Mouse (Mus musculus) CH12.LX (cell line): ENCODE measurements at regions not wholly inside any gene's neighbourhood (a gene's known extent, or its start where the extent isn't known, plus 50 kb on each side); places are given as distances from the start of the nearest gene placed in this dataset.

Source experiments
- DNase-seq: peaks from one replicate; pipeline ENCODE4 v3.0.0-alpha.2; 2013; ENCODE audit errors: extremely low read depth
- H3K27ac ChIP-seq: 2 replicates; pipeline ENCODE4 v1.5.1; 2012; ENCODE audit warnings: low read depth, mild to moderate bottlenecking, control low read depth, moderate library complexity; ENCODE audit not compliant: insufficient read depth
- H3K27me3 ChIP-seq: replicated peaks from 2 replicates; pipeline ENCODE3; 2012; ENCODE audit warnings: inconsistent platforms
- H3K36me3 ChIP-seq, 2 experiments: replicated peaks in 1 of 2; 2 replicates each; pipeline versions ENCODE3 to v1.6.1; 2012; ENCODE audit warnings: inconsistent platforms in 1 of 2, low read length in 1 of 2, mild to moderate bottlenecking in 1 of 2, mixed read lengths in 1 of 2, moderate library complexity in 1 of 2; ENCODE audit not compliant: control insufficient read depth in 1 of 2, insufficient read depth in 1 of 2
- H3K4me1 ChIP-seq, 2 experiments: 2 replicates each; pipeline ENCODE4 v1.6.1; 2012; ENCODE audit warnings: inconsistent platforms in 1 of 2, moderate library complexity in 1 of 2; ENCODE audit not compliant: insufficient read depth in 2 of 2, control insufficient read depth in 1 of 2
- H3K4me2 ChIP-seq: 2 replicates; pipeline ENCODE4 v1.6.1; 2012; ENCODE audit warnings: low read depth, mild to moderate bottlenecking, control low read depth; ENCODE audit not compliant: poor library complexity, insufficient read depth, severe bottlenecking
- H3K4me3 ChIP-seq, 3 experiments: fragments of 150-350 bp in 1 of 3; sonication (generic) in 1 of 3; replicated peaks in 1 of 3; 2 replicates each; pipeline versions ENCODE3 to v1.5.1; 2011 to 2012; ENCODE audit warnings: low read depth in 2 of 3, low read length in 2 of 3, mild to moderate bottlenecking in 2 of 3, moderate library complexity in 2 of 3, control low read depth in 1 of 3, improper control_type of control experiment in 1 of 3, inconsistent platforms in 1 of 3, mixed read lengths in 1 of 3; ENCODE audit not compliant: poor library complexity in 1 of 3
- H3K79me2 ChIP-seq: replicated peaks from 2 replicates; pipeline ENCODE4 v1.6.1; 2012; ENCODE audit warnings: mild to moderate bottlenecking, moderate library complexity; ENCODE audit not compliant: control insufficient read depth, poor library complexity, insufficient read depth, severe bottlenecking; ENCODE audit errors: extremely low read depth
- H3K9ac ChIP-seq: 2 replicates; pipeline ENCODE4 v1.6.1; 2012; ENCODE audit warnings: low read depth, mild to moderate bottlenecking, control low read depth, moderate library complexity; ENCODE audit not compliant: insufficient read depth
- H3K9me3 ChIP-seq: replicated peaks from 2 replicates; pipeline ENCODE3; 2012; ENCODE audit warnings: low read length, inconsistent platforms, mixed read lengths
- BHLHE40 ChIP-seq: IDR thresholded peaks from 2 replicates; pipeline ENCODE4 v1.6.1; 2011; ENCODE audit warnings: mild to moderate bottlenecking, low read depth, low read length, improper control_type of control experiment
- CHD1 ChIP-seq: IDR thresholded peaks from 2 replicates; pipeline ENCODE4 v1.6.1; 2012; ENCODE audit warnings: low read depth, low read length, improper control_type of control experiment, inconsistent platforms
- CHD2 ChIP-seq: IDR thresholded peaks from 2 replicates; pipeline ENCODE4 v1.6.1; 2011; ENCODE audit warnings: low read length, improper control_type of control experiment
- CTCF ChIP-seq, 2 experiments: IDR thresholded peaks in 1 of 2; conservative IDR thresholded peaks in 1 of 2; 2 replicates each; pipeline ENCODE4 v1.5.1; 2011 to 2012; ENCODE audit warnings: low read depth in 2 of 2, low read length in 2 of 2, improper control_type of control experiment in 1 of 2, inconsistent platforms in 1 of 2, mild to moderate bottlenecking in 1 of 2, moderate library complexity in 1 of 2
- E2F4 ChIP-seq: IDR thresholded peaks from 2 replicates; pipeline ENCODE4 v1.6.1; 2011; ENCODE audit warnings: low read depth, low read length, improper control_type of control experiment; ENCODE audit not compliant: insufficient replicate concordance
- ELF1 ChIP-seq: IDR thresholded peaks from 2 replicates; pipeline ENCODE4 v1.6.1; 2014; ENCODE audit warnings: low read depth, mild to moderate bottlenecking, inconsistent platforms, low read length, improper control_type of control experiment
- EP300 ChIP-seq: IDR thresholded peaks from 2 replicates; pipeline ENCODE4 v1.6.1; 2011; ENCODE audit warnings: low read length, improper control_type of control experiment
- GABPA ChIP-seq: IDR thresholded peaks from 2 replicates; pipeline ENCODE4 v1.6.1; 2012; ENCODE audit warnings: low read depth, low read length, improper control_type of control experiment, inconsistent platforms; ENCODE audit not compliant: insufficient replicate concordance
- HCFC1 ChIP-seq: IDR thresholded peaks from 2 replicates; pipeline ENCODE4 v1.6.1; 2012; ENCODE audit warnings: low read depth, mild to moderate bottlenecking, inconsistent platforms, low read length, improper control_type of control experiment
- IRF4 ChIP-seq: IDR thresholded peaks from 2 replicates; pipeline ENCODE4 v1.6.1; 2014; ENCODE audit warnings: low read depth, mild to moderate bottlenecking, inconsistent platforms, low read length, improper control_type of control experiment
- KAT2A ChIP-seq: IDR thresholded peaks from 2 replicates; pipeline ENCODE4 v1.6.1; 2012; ENCODE audit warnings: low read length, improper control_type of control experiment, inconsistent platforms; ENCODE audit not compliant: insufficient replicate concordance
- MXI1 ChIP-seq: IDR thresholded peaks from 2 replicates; pipeline ENCODE4 v1.6.1; 2011; ENCODE audit warnings: mild to moderate bottlenecking, low read depth, low read length, improper control_type of control experiment
- NRF1 ChIP-seq: IDR thresholded peaks from 2 replicates; pipeline ENCODE4 v1.6.1; 2014; ENCODE audit warnings: low read depth, mild to moderate bottlenecking, inconsistent platforms, low read length, improper control_type of control experiment, moderate library complexity
- PAX5 ChIP-seq: IDR thresholded peaks from 2 replicates; pipeline ENCODE4 v1.6.1; 2012; ENCODE audit warnings: low read length, inconsistent platforms, mixed read lengths
- POLR2AphosphoS2 ChIP-seq: IDR thresholded peaks from 2 replicates; pipeline ENCODE4 v1.6.1; 2011; ENCODE audit warnings: low read depth, low read length, improper control_type of control experiment
- RAD21 ChIP-seq: IDR thresholded peaks from 2 replicates; pipeline ENCODE4 v1.6.1; 2011; ENCODE audit warnings: low read depth, mild to moderate bottlenecking, low read length, improper control_type of control experiment, moderate library complexity
- RCOR1 ChIP-seq: conservative IDR thresholded peaks from 2 replicates; pipeline ENCODE4 v1.6.1; 2012; ENCODE audit warnings: low read depth, mild to moderate bottlenecking, inconsistent platforms, low read length, improper control_type of control experiment
- SMC3 ChIP-seq: IDR thresholded peaks from 2 replicates; pipeline ENCODE4 v1.6.1; 2011; ENCODE audit warnings: low read depth, low read length, improper control_type of control experiment
- TBP ChIP-seq: conservative IDR thresholded peaks from 2 replicates; pipeline ENCODE4 v1.6.1; 2011; ENCODE audit warnings: low read depth, low read length, improper control_type of control experiment
- USF1 ChIP-seq: IDR thresholded peaks from 2 replicates; pipeline ENCODE4 v1.6.1; 2014; ENCODE audit warnings: low read depth, mild to moderate bottlenecking, inconsistent platforms, low read length, improper control_type of control experiment
- dilution Hi-C: fragments of 300-500 bp; cut with MboI; formaldehyde crosslinking; loops from 2 replicates; pipeline ENCODE4 v1.14.3; 2020; ENCODE audit warnings: low sequenced_read_pairs; ENCODE audit not compliant: extremely low pct_unique_long_range_greater_than_20kb, extremely low pct_ligation_motif_present
- in situ Hi-C: fragments of 300-500 bp; cut with MboI; formaldehyde crosslinking; loops from 3 replicates; pipeline ENCODE4 v1.14.3; 2019; ENCODE audit warnings: low sequenced_read_pairs, low pct_ligation_motif_present, low pct_unique_long_range_greater_than_20kb, mixed read lengths

- dilution Hi-C loops (no loop called here), in situ Hi-C loops (no loop called here)
- no peak overlapping the region for H3K27ac ChIP-seq
- no peak for TF ChIP-seq RCOR1
- TF ChIP-seq CHD1: no peak
- no peak for TF ChIP-seq CTCF (conservative IDR thresholded peaks at IDR 0.05 in 1 of 2, IDR thresholded peaks at IDR 0.05 in 1 of 2; ENCODE audit: low read depth in 2 of 2, low read length in 2 of 2)
- TF ChIP-seq ELF1: no peak
- no peak for TF ChIP-seq RAD21
- no peak for TF ChIP-seq EP300
- TF ChIP-seq HCFC1: no peak
- no peak for TF ChIP-seq CHD2
- TF ChIP-seq E2F4: no peak
- TF ChIP-seq SMC3: no peak
- TF ChIP-seq POLR2AphosphoS2: no peak
- TF ChIP-seq TBP: no peak
- no peak for TF ChIP-seq IRF4
- TF ChIP-seq KAT2A: no peak
- TF ChIP-seq PAX5: no peak
- no peak for TF ChIP-seq MXI1
- no peak overlapping the region for H3K4me3 ChIP-seq
- DNase-seq: no peak
- H3K9ac ChIP-seq: no peak overlapping the region
- no peaks in the 10 kb centered on the region for H3K27me3 ChIP-seq
- no peaks in the 10 kb centered on the region for H3K36me3 ChIP-seq
- no peaks in the 10 kb centered on the region for H3K79me2 ChIP-seq
- H3K9me3 ChIP-seq: peaks cover 2% of the 10 kb centered on the region
- H3K4me2 ChIP-seq: no peak overlapping the region
- no peaks in the 10 kb centered on the region for H3K4me1 ChIP-seq
Measured at GRCm38 (mm10) chr1:67504140-67504539, 381.3 kb downstream of the Cps1 start.

- in situ Hi-C loops: no loop called here
- TF ChIP-seq USF1 (no peak), GABPA (no peak), NRF1 (no peak), BHLHE40 (no peak), ELF1 (no peak), HCFC1 (no peak), KAT2A (no peak)
- TF ChIP-seq, all 38 proteins: peak for 0
- H3K79me2 ChIP-seq: no peaks in the 10 kb centered on the region
Measured at GRCm38 (mm10) chr1:67505746-67506145, 382.9 kb downstream of the Cps1 start.

More at GRCm38 (mm10) chr1:67505746-67506145, 382.9 kb downstream of the Cps1 start:
- H3K4me3 ChIP-seq: no peak overlapping the region
- H3K27me3 ChIP-seq: no peaks in the 10 kb centered on the region
- no peak overlapping the region for H3K27ac ChIP-seq
- no peak for DNase-seq
- no peaks in the 10 kb centered on the region for H3K36me3 ChIP-seq
- no peak overlapping the region for H3K9ac ChIP-seq
- H3K9me3 ChIP-seq: peaks cover 2% of the 10 kb centered on the region
- no peak overlapping the region for H3K4me2 ChIP-seq
- dilution Hi-C loops: no loop called here
- H3K4me1 ChIP-seq: no peaks in the 10 kb centered on the region
